15 mouse cellular contexts compared by ENCODE assay signal in the genomic region with DNA sequence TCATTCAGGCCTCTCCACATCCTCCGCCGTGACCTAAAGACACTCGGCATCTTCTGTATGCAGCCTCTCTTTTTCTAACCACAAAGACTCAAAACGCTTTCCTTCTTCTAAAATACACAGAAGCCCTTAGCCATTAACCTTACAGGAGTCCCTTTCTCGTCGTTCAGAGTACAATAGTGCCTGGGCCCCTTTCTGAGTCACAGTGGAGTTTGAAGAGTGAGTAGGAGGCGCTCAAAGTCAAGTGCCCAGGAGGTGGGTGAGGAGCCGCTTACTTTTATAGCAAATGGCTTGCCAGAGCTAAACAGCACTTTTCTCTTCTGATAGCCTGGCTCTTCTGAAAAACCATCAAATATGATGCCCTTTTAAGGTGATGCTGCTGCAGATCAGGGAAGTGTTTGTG.
DNase-seq lines count a peak whose midpoint lies in the region; ATAC-seq and TF ChIP-seq lines count a peak whose summit lies in the region.
"Had no signal": no experiment of that assay in that cellular context is flagged by ENCODE, and none has a peak within 500 bp of the region (broad histone marks: within the 10 kb centered on the region; RNA-seq: fewer than 3 reads in every experiment).

No protein-coding gene starts in this region.

- peaks cover 40% of the 10 kb centered on the region for H3K36me3 ChIP-seq in embryonic facial prominence, embryonic 13.5 days
- peaks cover 59% of the 10 kb centered on the region for H3K36me3 ChIP-seq in embryonic facial prominence, embryonic 10.5 days (replicated peaks)

- no peak for ATAC-seq in embryonic facial prominence, embryonic 13.5 days (ENCODE audit: insufficient number of reproducible peaks, insufficient read depth, low FRiP score, low TSS enrichment, low read depth)
- ATAC-seq: Patski had no signal

- H3K4me3 ChIP-seq in embryonic facial prominence, embryonic 13.5 days: no peak overlapping the region
- no peak overlapping the region for H3K4me3 ChIP-seq in embryonic facial prominence, embryonic 10.5 days
- H3K4me3 ChIP-seq in left cerebral cortex, adult 2 months: no peak overlapping the region
- no peak overlapping the region for H3K4me3 ChIP-seq in olfactory bulb, adult 2 months (ENCODE audit: insufficient read depth, low read depth, low read length)
- H3K4me3 ChIP-seq: forebrain, embryonic 10.5 days; kidney, embryonic 15.5 days; limb, embryonic 12.5 days had no signal

- no peak for DNase-seq in embryonic facial prominence, embryonic 10.5 days (ENCODE audit: low spot score)
- no peak for DNase-seq in left cerebral cortex, adult 2 months (ENCODE audit: extremely low spot score in 1 of 2, low spot score in 2 of 2)
- no peak for DNase-seq in left cerebral cortex, adult 11 months (ENCODE audit: low spot score)
- peak; percentile 20 for DNase-seq in MEL-GATA-1-ER (ENCODE audit: extremely low read depth, low read depth)
- no peak for DNase-seq in adrenal gland, adult 2 months
- DNase-seq in right cerebral cortex, postnatal 10 days (ENCODE audit: low spot score in 2 of 2): no peak
- DNase-seq: adrenal gland, postnatal 10 days; lung, adult 18-20 months had no signal

- TF ChIP-seq POLR2A in olfactory bulb, adult 2 months (IDR thresholded peaks at IDR 0.05; ENCODE audit: insufficient read depth, low read depth, low read length): no peak

- intact Hi-C loops in left cerebral cortex, adult 2 months (cut with DNase I): no loop called here

- H3K27me3 ChIP-seq in embryonic facial prominence, embryonic 13.5 days: no peaks in the 10 kb centered on the region
- no peaks in the 10 kb centered on the region for H3K27me3 ChIP-seq in embryonic facial prominence, embryonic 10.5 days (replicated peaks; ENCODE audit: low read depth, poor library complexity, severe bottlenecking)
- H3K27me3 ChIP-seq: kidney, embryonic 15.5 days; limb, embryonic 12.5 days; Patski had no signal

- no peak overlapping the region for H3K9ac ChIP-seq in embryonic facial prominence, embryonic 13.5 days
- H3K9ac ChIP-seq: hindbrain, embryonic 14.5 days; kidney, embryonic 15.5 days; limb, embryonic 12.5 days had no signal

- H3K4me2 ChIP-seq in embryonic facial prominence, embryonic 13.5 days: no peak overlapping the region
- H3K4me2 ChIP-seq: hindbrain, embryonic 14.5 days; kidney, embryonic 15.5 days; limb, embryonic 12.5 days had no signal

- no peaks in the 10 kb centered on the region for H3K9me3 ChIP-seq in embryonic facial prominence, embryonic 13.5 days
- H3K9me3 ChIP-seq in embryonic facial prominence, embryonic 10.5 days: no peaks in the 10 kb centered on the region
- H3K9me3 ChIP-seq: forebrain, embryonic 10.5 days; kidney, embryonic 15.5 days; limb, embryonic 12.5 days had no signal

- WGBS in embryonic facial prominence, embryonic 13.5 days: 76% methylated on average over 8 of the region's 8 CpGs
- WGBS in embryonic facial prominence, embryonic 10.5 days: 80% methylated on average over 8 of the region's 8 CpGs
- 34% methylated on average over 8 of the region's 8 CpGs for WGBS in olfactory bulb, adult 2 months

- TF ChIP-seq CTCF in left cerebral cortex, adult 2 months (IDR thresholded peaks at IDR 0.05): no peak
- no peak for TF ChIP-seq CTCF in olfactory bulb, adult 2 months (IDR thresholded peaks at IDR 0.05; ENCODE audit: insufficient read depth, low read depth, low read length)

- H3K4me1 ChIP-seq in embryonic facial prominence, embryonic 13.5 days: peaks cover 11% of the 10 kb centered on the region
- no peaks in the 10 kb centered on the region for H3K4me1 ChIP-seq in embryonic facial prominence, embryonic 10.5 days
- H3K4me1 ChIP-seq in olfactory bulb, adult 2 months (ENCODE audit: control insufficient read depth, insufficient read depth, low read length): peaks cover 12% of the 10 kb centered on the region
- H3K4me1 ChIP-seq: forebrain, embryonic 10.5 days; kidney, embryonic 15.5 days had no signal

- H3K27ac ChIP-seq in embryonic facial prominence, embryonic 13.5 days: peak overlapping the region; percentile 48; the same call in 1 of the 2 replicates
- H3K27ac ChIP-seq in embryonic facial prominence, embryonic 10.5 days (replicated peaks): no peak overlapping the region
- peak overlapping the region; percentile 9; the same call in 1 of the 2 replicates for H3K27ac ChIP-seq in left cerebral cortex, adult 2 months
- H3K27ac ChIP-seq in olfactory bulb, adult 2 months (ENCODE audit: insufficient read depth, low read depth, low read length): peak overlapping the region; percentile 51; the same call in 1 of the 2 replicates
- H3K27ac ChIP-seq: forebrain, embryonic 10.5 days; hindbrain, embryonic 14.5 days; kidney, embryonic 15.5 days; limb, embryonic 12.5 days had no signal
